Mouse (Mus musculus): ENCODE measurements around the gene Tns1. TPM values are rescaled to one million over a fixed set of nuclear protein-coding genes. Genes with fewer than 3 reads are reported as not detected.

Tns1 gene
- polyA plus RNA-seq, 1 experiment, result not detected

- 35% methylated on average over 2 of the region's 2 CpGs for WGBS
Measured at GRCm38 (mm10) chr1:74047311-74047710, 76.9 kb downstream of the Tns1 start.

GRCm38 (mm10) chr1:74045034-74045433, 79.2 kb downstream of the Tns1 start:
- H3K4me3 ChIP-seq (ENCODE audit: insufficient read depth, low read depth, low read length), result no peak overlapping the region
- TF ChIP-seq CTCF (IDR thresholded peaks at IDR 0.05; ENCODE audit: insufficient read depth, low read depth, low read length) (no peak), POLR2A (IDR thresholded peaks at IDR 0.05; ENCODE audit: insufficient read depth, low read depth, low read length) (no peak)
- WGBS, result 95% methylated on average over 2 of the region's 2 CpGs
- H3K27ac ChIP-seq (ENCODE audit: insufficient read depth, low read depth, low read length), result no peak overlapping the region
- H3K4me1 ChIP-seq (ENCODE audit: control insufficient read depth, insufficient read depth, low read length), result peaks cover 21% of the 10 kb centered on the region

More at GRCm38 (mm10) chr1:74047311-74047710, 76.9 kb downstream of the Tns1 start:
- Histone ChIP-seq H3K27ac (ENCODE audit: insufficient read depth, low read depth, low read length) (no peak overlapping the region), H3K4me3 (ENCODE audit: insufficient read depth, low read depth, low read length) (no peak overlapping the region), H3K4me1 (ENCODE audit: control insufficient read depth, insufficient read depth, low read length) (peaks cover 20% of the 10 kb centered on the region)
- TF ChIP-seq POLR2A (IDR thresholded peaks at IDR 0.05; ENCODE audit: insufficient read depth, low read depth, low read length) (no peak), CTCF (IDR thresholded peaks at IDR 0.05; ENCODE audit: insufficient read depth, low read depth, low read length) (no peak)

- TF ChIP-seq CTCF (IDR thresholded peaks at IDR 0.05; ENCODE audit: insufficient read depth, low read depth, low read length) (no peak), POLR2A (IDR thresholded peaks at IDR 0.05; ENCODE audit: insufficient read depth, low read depth, low read length) (no peak)
- peaks cover 21% of the 10 kb centered on the region for H3K4me1 ChIP-seq (ENCODE audit: control insufficient read depth, insufficient read depth, low read length)
- H3K4me3 ChIP-seq (ENCODE audit: insufficient read depth, low read depth, low read length), result no peak overlapping the region
- H3K27ac ChIP-seq (ENCODE audit: insufficient read depth, low read depth, low read length), result no peak overlapping the region
- WGBS, result 90% methylated on average over 1 of the region's 1 CpGs
Measured at GRCm38 (mm10) chr1:74044421-74044820, 79.8 kb downstream of the Tns1 start.

- H3K4me1 ChIP-seq (ENCODE audit: control insufficient read depth, insufficient read depth, low read length), result peaks cover 21% of the 10 kb centered on the region
- no peak overlapping the region for H3K4me3 ChIP-seq (ENCODE audit: insufficient read depth, low read depth, low read length)
- 76% methylated on average over 4 of the region's 4 CpGs for WGBS
- no peak for TF ChIP-seq POLR2A (IDR thresholded peaks at IDR 0.05; ENCODE audit: insufficient read depth, low read depth, low read length)
- TF ChIP-seq CTCF (IDR thresholded peaks at IDR 0.05; ENCODE audit: insufficient read depth, low read depth, low read length), result no peak
- no peak overlapping the region for H3K27ac ChIP-seq (ENCODE audit: insufficient read depth, low read depth, low read length)
Measured at GRCm38 (mm10) chr1:74043584-74044105, 80.6 kb downstream of the Tns1 start.

- H3K4me1 ChIP-seq (ENCODE audit: control insufficient read depth, insufficient read depth, low read length), result peaks cover 21% of the 10 kb centered on the region
- 72% methylated on average over 3 of the region's 3 CpGs for WGBS
- TF ChIP-seq POLR2A (IDR thresholded peaks at IDR 0.05; ENCODE audit: insufficient read depth, low read depth, low read length) (no peak), CTCF (IDR thresholded peaks at IDR 0.05; ENCODE audit: insufficient read depth, low read depth, low read length) (no peak)
- no peak overlapping the region for H3K4me3 ChIP-seq (ENCODE audit: insufficient read depth, low read depth, low read length)
- H3K27ac ChIP-seq (ENCODE audit: insufficient read depth, low read depth, low read length), result no peak overlapping the region
Measured at GRCm38 (mm10) chr1:74042711-74043467, 81.4 kb downstream of the Tns1 start.

GRCm38 (mm10) chr1:74041692-74042091, 82.6 kb downstream of the Tns1 start:
- Histone ChIP-seq H3K27ac (ENCODE audit: insufficient read depth, low read depth, low read length) (no peak overlapping the region), H3K4me1 (ENCODE audit: control insufficient read depth, insufficient read depth, low read length) (peaks cover 23% of the 10 kb centered on the region), H3K4me3 (ENCODE audit: insufficient read depth, low read depth, low read length) (no peak overlapping the region)
- TF ChIP-seq POLR2A (IDR thresholded peaks at IDR 0.05; ENCODE audit: insufficient read depth, low read depth, low read length), result no peak
- TF ChIP-seq CTCF (IDR thresholded peaks at IDR 0.05; ENCODE audit: insufficient read depth, low read depth, low read length), result no peak
- 75% methylated on average over 8 of the region's 8 CpGs for WGBS

- Histone ChIP-seq H3K4me3 (ENCODE audit: insufficient read depth, low read depth, low read length) (no peak overlapping the region), H3K27ac (ENCODE audit: insufficient read depth, low read depth, low read length) (no peak overlapping the region), H3K4me1 (ENCODE audit: control insufficient read depth, insufficient read depth, low read length) (peaks cover 26% of the 10 kb centered on the region)
- 73% methylated on average over 7 of the region's 7 CpGs for WGBS
- no peak for TF ChIP-seq CTCF (IDR thresholded peaks at IDR 0.05; ENCODE audit: insufficient read depth, low read depth, low read length)
- TF ChIP-seq POLR2A (IDR thresholded peaks at IDR 0.05; ENCODE audit: insufficient read depth, low read depth, low read length), result no peak
Measured at GRCm38 (mm10) chr1:74041178-74041577, 83.1 kb downstream of the Tns1 start.

- H3K4me1 ChIP-seq (ENCODE audit: control insufficient read depth, insufficient read depth, low read length), result peaks cover 28% of the 10 kb centered on the region
- H3K27ac ChIP-seq (ENCODE audit: insufficient read depth, low read depth, low read length), result no peak overlapping the region; the same call in 1 of the 2 replicates
- TF ChIP-seq POLR2A (IDR thresholded peaks at IDR 0.05; ENCODE audit: insufficient read depth, low read depth, low read length) (no peak), CTCF (IDR thresholded peaks at IDR 0.05; ENCODE audit: insufficient read depth, low read depth, low read length) (peak; percentile 19; the same call in 1 of the 2 replicates)
- H3K4me3 ChIP-seq (ENCODE audit: insufficient read depth, low read depth, low read length), result peak overlapping the region; percentile 46
- 14% methylated on average over 40 of the region's 40 CpGs for WGBS
Measured at GRCm38 (mm10) chr1:74036560-74037390, 87.5 kb downstream of the Tns1 start.
